Mouse (Mus musculus) T-cell, adult 66 days (primary cell): ENCODE measurements around the gene Copa. TPM values are rescaled to one million over a fixed set of nuclear protein-coding genes. Genes with fewer than 3 reads are reported as not detected.

Source experiments
- total RNA-seq, 2 experiments: library from RNA; stranded (reverse); gene quantifications; 3 replicates in 1 of 2; 4 replicates in 1 of 2; pipeline ENCODE4 v1.2.4; 2023

The Copa gene
- total RNA-seq = 100 to 1,000 TPM; 154 to 160 TPM

GRCm38 (mm10) chr1:172082101-172082898, at the start of gene Copa, which contains the start of gene Ncstn:
Copa (plus strand) TSS chr1:172082529.
Ncstn (minus strand) TSS chr1:172082795.

GRCm38 (mm10) chr1:172057491-172057921, 24.8 kb upstream of the Copa start, which contains the start of gene Nhlh1:
Nhlh1 (minus strand) TSS chr1:172057573.

GRCm38 (mm10) chr1:172126376-172127347, 44.3 kb downstream of the Copa start, which contains the start of gene Pex19:
Pex19 (plus strand) TSS chr1:172126755.

GRCm38 (mm10) chr1:172147835-172148278, 65.5 kb downstream of the Copa start, which contains the start of gene Dcaf8:
Dcaf8 (plus strand) TSS chr1:172148084.

Other genes with a start within 250 kb of the Copa start
- 100 to 1,000 TPM; 141 to 142 TPM for gene Cd84, start 242.8 kb upstream of the Copa start, total RNA-seq
- 10 to 100 TPM; 29.2 to 30.9 TPM for gene Gm10521, start 186.9 kb upstream of the Copa start, total RNA-seq
- 100 to 1,000 TPM; 141 to 174 TPM for gene Slamf6, start 165.0 kb upstream of the Copa start, total RNA-seq
- 1 to 10 TPM; 2.8 to 3.4 TPM for gene Vangl2, start 54.1 kb upstream of the Copa start, total RNA-seq
- not detected for gene Nhlh1, start 25.0 kb upstream of the Copa start, total RNA-seq
- gene Ncstn, start 266 bp downstream of the Copa start, total RNA-seq = 10 to 100 TPM; 79.2 to 81.0 TPM
- gene Pex19, start 44.2 kb downstream of the Copa start, total RNA-seq = 10 to 100 TPM; 49.1 to 50.7 TPM
- 100 to 1,000 TPM; 101 to 109 TPM for gene Dcaf8, start 65.6 kb downstream of the Copa start, total RNA-seq
- gene Pea15a, start 124.3 kb downstream of the Copa start, total RNA-seq = 10 to 100 TPM; 51.7 to 67.5 TPM
- not detected for gene Casq1, start 137.3 kb downstream of the Copa start, total RNA-seq
- not detected for gene Atp1a4, start 175.9 kb downstream of the Copa start, total RNA-seq
- gene Igsf8, start 179.1 kb downstream of the Copa start, total RNA-seq = 10 to 100 TPM; 24.4 to 31.0 TPM
- under 1 TPM; 0.09 to 0.15 TPM for gene Atp1a2, start 215.5 kb downstream of the Copa start, total RNA-seq
- not detected for gene Kcnj9, start 246.8 kb downstream of the Copa start, total RNA-seq